Mouse (Mus musculus) heart, embryonic 15.5 days (tissue): Measurements from ENCODE around the gene 3110040M04Rik. TPM values are rescaled to one million over a fixed set of nuclear protein-coding genes. Genes with fewer than 3 reads are reported as not detected.
"Not testable (repeated sequence)": the region's sequence is repeated elsewhere in the genome, so short reads cannot be mapped to it uniquely, and the experiment has no call there.

Source experiments
- ATAC-seq: fragments of 200-750 bp; cut with Nextera tagmentation; replicated peaks from 2 replicates; pipeline ENCODE4 v1.8.0; 2017; ENCODE audit warnings: low read depth, moderate TSS enrichment; ENCODE audit not compliant: insufficient number of reproducible peaks, insufficient read depth, low FRiP score
- H3K27ac ChIP-seq: fragments of 300-500 bp; sonication (generic); 2 replicates; pipeline ENCODE4 v1.5.1; 2015; ENCODE audit warnings: mild to moderate bottlenecking, inconsistent platforms
- H3K27me3 ChIP-seq: fragments of 300-500 bp; sonication (generic); 2 replicates; pipeline ENCODE4 v1.6.1; 2015; ENCODE audit warnings: inconsistent platforms
- H3K36me3 ChIP-seq: fragments of 300-500 bp; sonication (generic); 2 replicates; pipeline ENCODE4 v1.6.1; 2015; ENCODE audit warnings: mild to moderate bottlenecking, inconsistent platforms
- H3K4me1 ChIP-seq: fragments of 300-500 bp; sonication (generic); replicated peaks from 2 replicates; pipeline ENCODE4 v1.6.1; 2015; ENCODE audit warnings: inconsistent platforms
- H3K4me2 ChIP-seq: fragments of 300-500 bp; sonication (generic); 2 replicates; pipeline ENCODE4 v1.6.1; 2015; ENCODE audit warnings: inconsistent platforms, mild to moderate bottlenecking, moderate library complexity
- H3K4me3 ChIP-seq: fragments of 300-500 bp; sonication (generic); 2 replicates; pipeline ENCODE4 v1.5.1; 2015; ENCODE audit warnings: mild to moderate bottlenecking, inconsistent platforms
- H3K9ac ChIP-seq: fragments of 300-500 bp; sonication (generic); 2 replicates; pipeline ENCODE4 v1.6.1; 2015; ENCODE audit warnings: mild to moderate bottlenecking, inconsistent platforms
- H3K9me3 ChIP-seq: fragments of 300-500 bp; sonication (generic); replicated peaks from 2 replicates; pipeline ENCODE4 v1.6.1; 2016; ENCODE audit warnings: inconsistent platforms
- WGBS: fragments of 180-500 bp; shearing (Covaris S2); methylation state at CpG from one replicate; pipeline ENCODE4 v1.1.7; 2015; ENCODE audit warnings: mixed read lengths; 5-methylcytosine and 5-hydroxymethylcytosine counted together
- polyA plus RNA-seq: library from polyadenylated mRNA; unstranded; fragments of >200 nt; fragmentation: Nextera tagmentation; extraction: Ambion mirVana; gene quantifications from 2 replicates; pipeline ENCODE4 v1.2.1, GENCODE M21; 2015

Gene 3110040M04Rik
- polyA plus RNA-seq, 1 experiment from 2014 or later: not detected

DNA sequence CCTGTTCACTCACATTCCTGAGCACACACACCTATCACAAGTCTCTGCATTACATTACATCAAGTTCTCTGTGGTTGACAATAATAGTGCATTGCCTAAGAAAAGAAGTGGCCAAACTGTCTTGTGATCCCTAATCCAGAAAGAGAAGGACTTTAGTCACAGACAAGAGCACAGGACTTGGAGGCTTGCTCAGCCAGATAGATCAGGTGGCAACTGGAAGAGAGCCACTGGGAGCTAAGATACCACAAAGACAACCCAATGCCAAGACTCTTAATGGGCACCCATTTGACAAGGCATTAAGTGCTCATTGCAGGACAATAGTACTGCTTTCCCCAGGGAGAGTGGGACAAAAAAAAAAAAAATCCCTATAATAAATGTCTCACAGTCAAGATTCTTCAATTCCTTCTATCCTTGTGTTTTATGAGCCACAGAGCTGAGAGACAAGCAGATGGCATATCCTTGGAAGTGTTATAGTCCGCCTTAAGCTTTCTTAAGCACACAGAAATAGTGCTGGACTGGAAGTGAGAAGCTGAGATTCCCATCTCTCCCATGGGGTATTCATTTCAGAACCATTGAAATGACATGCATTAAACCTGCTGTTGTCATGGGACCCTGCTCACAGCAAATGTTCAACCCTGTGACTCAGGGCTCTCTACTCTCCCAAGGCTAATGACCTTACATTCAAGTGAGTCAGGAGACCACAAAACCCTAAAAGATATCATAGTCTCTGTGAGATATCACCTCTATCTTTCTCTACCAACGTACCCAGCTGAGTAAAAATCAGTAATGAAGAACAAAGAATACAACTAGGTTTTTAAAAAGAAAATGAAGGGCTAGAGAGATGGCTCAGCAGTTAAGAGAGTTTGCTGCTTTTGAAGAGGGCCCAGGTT, 32.1 kb upstream of the 3110040M04Rik start:
- WGBS: 69% methylated on average over 2 of the region's 2 CpGs
- H3K36me3 ChIP-seq: no peaks in the 10 kb centered on the region

DNA sequence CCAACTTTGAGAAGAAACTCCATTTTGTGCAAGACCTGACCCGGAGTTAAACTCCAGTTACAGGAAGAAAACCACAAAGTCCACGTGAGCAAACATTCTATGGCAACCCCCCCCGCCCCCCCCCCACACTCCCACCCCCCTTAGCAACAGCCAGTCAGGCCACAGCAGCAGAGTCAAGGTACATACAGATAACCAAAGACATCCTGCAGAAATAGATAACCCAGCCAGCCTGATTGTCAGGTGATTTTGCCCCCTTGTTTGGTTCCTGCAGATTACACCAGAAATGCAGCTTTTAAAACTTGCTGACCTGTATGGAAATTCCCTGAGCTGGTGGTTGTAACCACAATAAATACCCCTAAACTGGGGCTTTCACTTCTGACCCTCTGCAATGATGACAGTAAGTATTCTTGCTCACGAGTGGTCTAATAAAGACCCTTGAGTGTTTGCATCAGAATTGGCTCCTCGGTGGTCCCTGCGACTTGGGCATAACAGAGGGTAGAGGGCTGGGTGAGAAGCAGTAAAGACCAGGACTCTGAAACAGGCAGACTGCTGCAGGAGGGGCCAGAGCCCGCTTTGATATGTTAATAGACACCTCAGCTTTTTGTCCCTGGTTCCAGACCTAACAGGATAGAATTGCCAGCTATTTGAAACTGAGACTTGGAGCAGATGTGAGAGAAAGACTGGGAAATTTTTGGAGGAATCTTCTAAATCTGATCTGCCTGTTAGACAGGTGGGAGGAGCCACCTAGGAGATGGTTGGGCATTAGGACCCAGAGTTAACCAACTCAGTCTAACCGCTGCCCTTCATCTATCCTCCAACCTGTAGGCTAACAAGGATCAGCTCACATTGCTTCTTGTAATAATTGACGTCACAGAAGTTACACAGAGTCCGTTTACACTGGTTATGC, 26.6 kb upstream of the 3110040M04Rik start:
- 19% methylated on average over 10 of the region's 10 CpGs for WGBS
- ATAC-seq: peak; percentile 53; the same call in 1 of the 2 replicates
- peaks cover 2% of the 10 kb centered on the region; the same call in 1 of the 2 replicates for H3K4me1 ChIP-seq
- no peaks in the 10 kb centered on the region for H3K9me3 ChIP-seq
- H3K27me3 ChIP-seq: no peaks in the 10 kb centered on the region
- no peaks in the 10 kb centered on the region for H3K36me3 ChIP-seq
- no peak overlapping the region for H3K9ac ChIP-seq
- H3K4me2 ChIP-seq: peak overlapping the region; percentile 47
- peak overlapping the region; percentile 16 for H3K4me3 ChIP-seq
- peak overlapping the region; percentile 3; the same call in 1 of the 2 replicates for H3K27ac ChIP-seq

More for the DNA sequence above, 32.1 kb upstream of the 3110040M04Rik start:
- Histone ChIP-seq H3K9ac (no peak overlapping the region), H3K9me3 (no peaks in the 10 kb centered on the region), H3K4me3 (no peak overlapping the region), H3K4me1 (no peaks in the 10 kb centered on the region), H3K4me2 (no peak overlapping the region), H3K27ac (no peak overlapping the region), H3K27me3 (no peaks in the 10 kb centered on the region)
- no peak for ATAC-seq

DNA sequence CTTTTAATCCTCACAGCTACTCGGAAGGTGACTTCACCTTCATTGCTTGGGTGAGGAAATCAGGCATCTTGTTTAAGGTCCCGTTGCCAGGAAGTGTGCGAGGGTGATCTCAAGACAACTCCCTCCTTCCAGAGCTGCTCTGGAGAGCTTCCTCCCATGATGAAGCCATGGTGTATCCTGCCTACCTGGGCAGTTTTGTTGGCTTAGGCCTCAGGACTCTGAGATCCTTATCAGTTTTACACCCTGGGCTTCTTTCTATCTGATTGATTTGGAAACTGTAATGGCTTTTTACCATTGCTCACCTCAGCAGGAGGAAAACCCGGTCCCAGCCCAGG, 26.0 kb upstream of the 3110040M04Rik start:
- ATAC-seq: peak; percentile 39
- no peak overlapping the region for H3K9ac ChIP-seq
- 26% methylated on average over 4 of the region's 4 CpGs for WGBS

DNA sequence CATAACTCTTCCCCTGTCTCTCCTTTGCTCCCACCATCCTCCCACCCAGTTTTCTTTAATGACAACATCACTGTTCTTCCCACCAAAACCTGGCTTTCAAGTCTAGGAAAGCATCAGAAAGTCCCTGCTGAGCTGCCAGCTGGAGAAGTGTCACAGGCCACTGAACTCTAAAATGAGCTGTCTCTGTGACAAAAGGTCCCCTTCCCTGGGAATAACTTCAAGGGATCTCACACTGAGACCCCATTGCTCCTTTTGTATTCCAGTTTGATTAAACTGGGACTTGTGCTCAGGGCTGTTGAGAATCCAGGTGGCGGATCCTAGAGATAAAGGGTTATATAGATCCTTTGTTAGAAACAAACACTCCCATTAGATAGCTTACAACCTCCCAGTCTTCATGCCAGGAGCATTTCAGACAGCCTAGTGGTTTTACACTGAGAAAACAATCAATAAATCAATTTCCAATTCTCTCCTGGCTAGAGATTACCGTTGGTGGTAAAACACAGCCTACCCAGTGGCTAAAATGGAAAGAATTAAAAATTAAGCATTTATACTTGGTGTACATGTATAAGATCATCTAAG, 25.3 kb upstream of the 3110040M04Rik start:
- Histone ChIP-seq H3K9me3 (no peaks in the 10 kb centered on the region), H3K27ac (no peak overlapping the region), H3K4me1 (peaks cover 2% of the 10 kb centered on the region; the same call in 1 of the 2 replicates), H3K36me3 (no peaks in the 10 kb centered on the region), H3K9ac (no peak overlapping the region), H3K27me3 (no peaks in the 10 kb centered on the region), H3K4me2 (no peak overlapping the region), H3K4me3 (no peak overlapping the region)
- no peak for ATAC-seq
- WGBS: 72% methylated on average over 2 of the region's 2 CpGs

More for the DNA sequence above, 26.0 kb upstream of the 3110040M04Rik start:
- Histone ChIP-seq H3K36me3 (no peaks in the 10 kb centered on the region), H3K9me3 (no peaks in the 10 kb centered on the region), H3K4me3 (peak overlapping the region; percentile 16), H3K27ac (no peak overlapping the region), H3K4me1 (peaks cover 2% of the 10 kb centered on the region; the same call in 1 of the 2 replicates), H3K4me2 (peak overlapping the region; percentile 47), H3K27me3 (no peaks in the 10 kb centered on the region)

DNA sequence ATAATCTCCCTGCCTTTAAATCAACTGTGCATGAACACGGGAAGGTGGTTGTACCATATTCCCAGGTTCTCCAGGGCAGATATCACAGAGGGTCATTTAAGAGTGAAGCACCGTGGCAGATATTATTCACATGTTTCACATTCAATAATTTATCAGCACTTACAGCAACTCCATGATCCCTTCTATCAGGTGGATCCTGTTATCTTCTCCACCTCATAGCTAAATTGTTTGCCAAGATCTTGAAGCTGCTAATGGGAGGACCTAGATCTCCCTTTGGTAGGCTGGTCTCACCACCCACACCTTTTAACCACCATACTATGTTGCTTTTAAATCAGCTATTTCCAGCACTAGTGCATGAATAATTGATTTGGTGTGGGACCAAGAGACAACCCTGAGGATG, 23.8 kb upstream of the 3110040M04Rik start:
- Histone ChIP-seq H3K9ac (no peak overlapping the region), H3K27ac (no peak overlapping the region), H3K9me3 (no peaks in the 10 kb centered on the region), H3K4me2 (no peak overlapping the region), H3K4me1 (peaks cover 2% of the 10 kb centered on the region; the same call in 1 of the 2 replicates), H3K4me3 (no peak overlapping the region), H3K27me3 (no peaks in the 10 kb centered on the region), H3K36me3 (no peaks in the 10 kb centered on the region)
- 83% methylated on average over 2 of the region's 2 CpGs for WGBS
- ATAC-seq: no peak

DNA sequence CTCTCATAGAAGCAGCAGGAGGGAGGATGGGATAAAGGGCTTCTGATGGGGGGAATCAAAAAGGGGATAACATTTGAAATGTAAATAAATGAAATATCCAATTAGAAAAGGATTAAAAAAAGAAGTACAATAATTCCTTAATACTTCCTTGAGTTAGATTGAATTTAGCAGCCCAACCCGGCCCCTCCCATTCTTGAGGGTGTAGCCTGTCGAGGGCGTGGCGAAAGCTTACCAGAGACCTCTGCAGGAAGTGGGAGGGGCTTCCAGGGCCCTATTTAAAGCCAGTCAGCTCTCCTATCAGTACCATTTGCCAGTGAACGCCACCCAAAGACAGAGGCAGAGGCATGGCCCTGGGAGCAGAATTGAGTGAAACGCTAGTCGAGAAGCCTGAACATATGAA, 21.7 kb upstream of the 3110040M04Rik start, which contains the start of gene Gm47985:
Gene Gm47985, plus strand, starts transcription at position 272 of the 400 bp plus-strand sequence.
- not testable (repeated sequence) for H3K36me3 ChIP-seq, H3K4me3 ChIP-seq, H3K27me3 ChIP-seq, H3K4me2 ChIP-seq, H3K9me3 ChIP-seq, ATAC-seq, H3K9ac ChIP-seq, H3K27ac ChIP-seq, H3K4me1 ChIP-seq
- no CpG with 5 or more reads among the region's 7 CpGs for WGBS

DNA sequence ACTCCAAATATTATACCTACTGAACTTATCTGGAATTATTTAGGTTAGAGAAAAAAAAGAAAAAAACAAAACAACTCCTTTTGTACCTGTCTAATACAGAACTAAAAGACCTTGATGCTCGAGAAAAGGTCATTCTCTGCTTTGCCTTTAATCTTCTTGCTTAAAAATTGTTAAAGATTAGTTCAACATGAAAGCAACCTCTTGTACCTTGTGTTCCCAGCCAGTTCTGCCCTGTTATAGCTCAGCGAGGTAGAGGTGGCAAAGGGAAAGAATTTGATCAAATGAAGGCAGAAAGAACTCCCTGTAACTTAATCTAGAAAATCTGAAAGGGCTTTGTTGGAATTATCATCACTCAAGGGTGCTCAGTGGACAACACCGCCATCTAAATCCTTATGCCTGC, 17.7 kb upstream of the 3110040M04Rik start:
- H3K9me3 ChIP-seq, H3K27ac ChIP-seq, H3K4me3 ChIP-seq, H3K4me1 ChIP-seq, H3K4me2 ChIP-seq, ATAC-seq, H3K9ac ChIP-seq, H3K27me3 ChIP-seq, H3K36me3 ChIP-seq: not testable (repeated sequence)
- 72% methylated on average over 3 of the region's 3 CpGs for WGBS

DNA sequence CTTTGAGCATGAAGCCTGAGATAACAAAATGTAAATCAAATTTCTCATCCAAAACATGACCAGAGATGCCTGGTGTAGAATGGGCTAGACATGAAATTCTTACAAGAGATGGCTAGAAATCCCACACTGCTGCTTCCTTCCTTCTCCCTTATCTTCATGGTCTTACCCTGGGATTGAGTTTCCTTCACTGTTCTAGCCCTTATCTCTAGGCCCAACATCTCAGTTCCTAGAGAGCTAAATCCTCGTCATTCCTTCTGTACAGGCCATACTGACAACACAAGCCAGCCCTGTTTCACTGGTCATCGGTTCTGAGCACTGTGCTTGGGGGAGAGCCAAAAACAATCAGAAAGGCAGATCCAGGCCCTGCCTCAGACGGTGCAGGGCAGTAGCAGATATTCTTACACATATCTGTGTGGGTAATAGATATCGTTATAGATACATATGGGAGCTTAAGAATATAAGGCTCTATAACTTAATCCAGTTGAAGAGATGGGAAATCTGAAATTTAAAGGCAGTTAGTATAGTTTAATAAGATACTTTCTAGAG, 17.0 kb upstream of the 3110040M04Rik start:
- H3K9ac ChIP-seq, H3K9me3 ChIP-seq, ATAC-seq, H3K4me3 ChIP-seq, H3K4me1 ChIP-seq, H3K36me3 ChIP-seq, H3K4me2 ChIP-seq, H3K27ac ChIP-seq, H3K27me3 ChIP-seq: not testable (repeated sequence)
- 52% methylated on average over 4 of the region's 4 CpGs for WGBS

DNA sequence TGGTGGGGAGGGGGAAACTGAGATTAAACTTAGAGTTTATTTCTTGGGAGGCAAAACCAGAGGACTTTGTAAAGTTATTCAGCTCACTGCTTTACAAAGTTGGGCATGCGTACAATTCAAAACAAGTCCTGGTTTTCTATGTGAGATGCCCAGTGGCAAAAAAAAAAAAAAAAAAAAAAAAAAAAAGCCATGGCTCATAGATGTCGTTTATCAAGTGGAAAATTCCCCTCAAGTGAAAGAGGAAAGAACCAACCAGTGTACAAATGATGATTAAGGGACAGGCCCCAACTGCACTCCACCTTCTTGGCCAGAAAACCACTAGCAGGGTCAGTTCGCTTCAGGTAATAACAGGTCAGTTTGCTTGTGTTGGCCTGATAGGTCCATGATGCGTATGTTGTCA, 15.5 kb upstream of the 3110040M04Rik start:
- Histone ChIP-seq H3K9me3 (no peaks in the 10 kb centered on the region), H3K4me1 (no peaks in the 10 kb centered on the region), H3K4me2 (no peak overlapping the region), H3K36me3 (no peaks in the 10 kb centered on the region), H3K9ac (no peak overlapping the region), H3K27me3 (no peaks in the 10 kb centered on the region), H3K4me3 (no peak overlapping the region), H3K27ac (no peak overlapping the region)
- WGBS: 79% methylated on average over 4 of the region's 4 CpGs
- no peak for ATAC-seq

DNA sequence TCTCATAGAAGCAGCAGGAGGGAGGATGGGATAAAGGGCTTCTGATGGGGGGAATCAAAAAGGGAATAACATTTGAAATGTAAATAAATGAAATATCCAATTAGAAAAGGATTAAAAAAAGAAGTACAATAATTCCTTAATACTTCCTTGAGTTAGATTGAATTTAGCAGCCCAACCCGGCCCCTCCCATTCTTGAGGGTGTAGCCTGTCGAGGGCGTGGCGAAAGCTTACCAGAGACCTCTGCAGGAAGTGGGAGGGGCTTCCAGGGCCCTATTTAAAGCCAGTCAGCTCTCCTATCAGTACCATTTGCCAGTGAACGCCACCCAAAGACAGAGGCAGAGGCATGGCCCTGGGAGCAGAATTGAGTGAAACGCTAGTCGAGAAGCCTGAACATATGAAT, 11.8 kb upstream of the 3110040M04Rik start, which contains the start of gene Gm8947:
Gene Gm8947, plus strand, starts transcription at position 302 of the 400 bp plus-strand sequence.
- H3K4me1 ChIP-seq, ATAC-seq, H3K27ac ChIP-seq, H3K9ac ChIP-seq, H3K9me3 ChIP-seq, H3K4me2 ChIP-seq, H3K4me3 ChIP-seq, H3K36me3 ChIP-seq, H3K27me3 ChIP-seq: not testable (repeated sequence)
- WGBS: 86% methylated on average over 1 of the region's 7 CpGs

DNA sequence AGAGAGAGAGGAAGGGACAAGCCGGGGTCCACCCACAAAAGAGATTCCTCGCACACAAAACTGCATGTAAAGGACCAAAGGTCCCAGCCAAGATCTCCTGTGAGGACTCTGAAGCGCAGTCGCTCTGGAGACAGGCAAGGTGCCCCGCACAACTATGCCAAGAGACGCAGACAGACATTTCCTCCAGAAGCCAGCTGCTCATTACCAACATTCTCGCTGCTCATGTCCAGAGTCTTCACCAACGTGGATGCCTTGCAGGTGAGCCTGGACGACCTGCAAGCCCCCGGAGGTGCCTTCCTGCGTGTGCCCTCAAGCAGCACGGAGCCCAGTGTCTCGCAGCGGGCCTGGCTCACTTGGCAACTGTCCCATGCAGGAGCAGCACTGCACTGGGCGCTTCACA, 11.2 kb upstream of the 3110040M04Rik start:
- H3K36me3 ChIP-seq, ATAC-seq, H3K27ac ChIP-seq, H3K4me2 ChIP-seq, H3K27me3 ChIP-seq, H3K9me3 ChIP-seq, H3K9ac ChIP-seq, H3K4me3 ChIP-seq, H3K4me1 ChIP-seq: not testable (repeated sequence)
- WGBS: 89% methylated on average over 15 of the region's 15 CpGs
